Mouse (Mus musculus) liver, postnatal 0 days (tissue): ENCODE data around the gene Rbms3. TPM values are rescaled to one million over a fixed set of nuclear protein-coding genes. Genes with fewer than 3 reads are reported as not detected.

Experiments used
- ATAC-seq: fragments of 200-750 bp; cut with Nextera tagmentation; 2 replicates; pipeline ENCODE4 v1.8.0; 2017; ENCODE audit warnings: mild to moderate bottlenecking, moderate library complexity
- DNase-seq: peaks from one replicate; pipeline ENCODE4 v3.0.0-alpha.2; 2016
- H3K27ac ChIP-seq: fragments of 300-500 bp; sonication (generic); 2 replicates; pipeline ENCODE4 v1.5.1; 2014; ENCODE audit warnings: antibody characterized with exemption, moderate library complexity, mild to moderate bottlenecking, low read depth
- H3K27me3 ChIP-seq: fragments of 300-500 bp; sonication (generic); 2 replicates; pipeline ENCODE4 v1.6.1; 2014; ENCODE audit warnings: low read length, control low read depth, mixed read lengths; ENCODE audit not compliant: insufficient read depth
- H3K36me3 ChIP-seq: fragments of 300-500 bp; sonication (generic); replicated peaks from 2 replicates; pipeline ENCODE4 v1.6.1; 2014; ENCODE audit warnings: mild to moderate bottlenecking, control low read depth, low read length, moderate library complexity, mixed read lengths; ENCODE audit not compliant: insufficient read depth
- H3K4me1 ChIP-seq: fragments of 300-500 bp; sonication (generic); 2 replicates; pipeline ENCODE4 v1.6.1; 2014; ENCODE audit warnings: antibody characterized with exemption, mild to moderate bottlenecking, control low read depth; ENCODE audit not compliant: insufficient read depth
- H3K4me2 ChIP-seq: fragments of 300-500 bp; sonication (generic); 2 replicates; pipeline ENCODE4 v1.6.1; 2014; ENCODE audit warnings: low read depth, mild to moderate bottlenecking, low read length, moderate library complexity, mixed read lengths
- H3K4me3 ChIP-seq: fragments of 300-500 bp; sonication (generic); 2 replicates; pipeline ENCODE4 v1.5.1; 2014; ENCODE audit warnings: low read depth, low read length
- H3K9ac ChIP-seq: fragments of 300-500 bp; sonication (generic); replicated peaks from 2 replicates; pipeline ENCODE4 v1.6.1; 2014; ENCODE audit warnings: mild to moderate bottlenecking, moderate library complexity
- H3K9me3 ChIP-seq: fragments of 300-500 bp; sonication (generic); 2 replicates; pipeline ENCODE4 v1.6.1; 2016; ENCODE audit warnings: mild to moderate bottlenecking, control low read depth, low read length, mixed read lengths
- CTCF ChIP-seq: sonication (generic); IDR thresholded peaks from 2 replicates; pipeline ENCODE4 v1.5.1; 2016; ENCODE audit warnings: antibody characterized with exemption, low read depth
- EP300 ChIP-seq: IDR thresholded peaks from 2 replicates; pipeline ENCODE4 v1.6.1; 2016; ENCODE audit warnings: antibody characterized with exemption, low read depth, mild to moderate bottlenecking
- WGBS: fragments of 180-500 bp; shearing (Covaris S2); extraction: QIAGEN DNeasy Blood & Tissue Kit; methylation state at CpG from one replicate; pipeline ENCODE4 v1.1.7; 2014; ENCODE audit not compliant: insufficient replicate concordance; 5-methylcytosine and 5-hydroxymethylcytosine counted together
- polyA plus RNA-seq: library from polyadenylated mRNA; unstranded; fragments of >200 nt; fragmentation: Nextera tagmentation; extraction: Ambion mirVana; gene quantifications from 2 replicates; pipeline ENCODE4 v1.2.1, GENCODE M21; 2015

The Rbms3 gene
- polyA plus RNA-seq, 1 experiment from 2014 or later: 2.8 TPM

DNA sequence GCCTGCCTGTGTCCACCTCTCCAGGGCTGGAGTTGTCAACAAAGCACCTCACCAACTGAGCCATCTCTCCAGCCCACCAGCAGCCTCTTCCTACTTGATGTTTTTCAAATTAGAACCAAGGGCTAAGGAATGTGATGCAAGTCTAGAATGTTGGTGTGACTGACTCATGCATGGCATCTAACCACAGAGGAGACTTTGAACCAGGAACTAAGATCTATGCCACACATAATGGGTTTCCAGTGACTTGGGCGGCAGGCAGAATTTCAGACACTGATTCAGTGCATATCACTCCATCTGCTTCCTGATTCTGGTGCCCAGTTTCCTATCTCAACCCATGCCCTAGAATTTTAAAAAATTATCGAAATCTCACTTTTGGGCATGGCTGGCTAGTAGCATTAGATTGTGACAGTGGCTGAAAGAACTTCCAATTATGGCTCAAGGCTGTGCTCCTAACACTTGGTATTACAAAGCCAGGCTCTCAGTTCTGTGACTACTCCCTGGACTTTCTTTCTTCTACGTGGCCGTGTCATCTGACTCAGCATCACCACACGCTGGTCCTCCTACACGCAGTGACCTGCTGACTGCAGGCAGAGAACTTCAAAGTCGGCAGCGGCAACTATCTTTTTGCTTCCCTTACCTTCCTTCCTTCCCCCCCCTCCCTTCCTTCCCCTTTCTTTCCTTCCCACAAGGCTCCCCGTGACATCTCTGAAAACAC lies 613.0 kb downstream of the Rbms3 start:
- Histone ChIP-seq H3K4me2 (no peak overlapping the region), H3K4me1 (peaks cover 12% of the 10 kb centered on the region), H3K9me3 (no peaks in the 10 kb centered on the region), H3K27me3 (no peaks in the 10 kb centered on the region), H3K27ac (no peak overlapping the region), H3K9ac (no peak overlapping the region), H3K36me3 (no peaks in the 10 kb centered on the region), H3K4me3 (no peak overlapping the region)
- ATAC-seq (no peak), DNase-seq (no peak)
- TF ChIP-seq CTCF: no peak
- TF ChIP-seq EP300: no peak
- WGBS: 57% methylated on average over 9 of the region's 9 CpGs

DNA sequence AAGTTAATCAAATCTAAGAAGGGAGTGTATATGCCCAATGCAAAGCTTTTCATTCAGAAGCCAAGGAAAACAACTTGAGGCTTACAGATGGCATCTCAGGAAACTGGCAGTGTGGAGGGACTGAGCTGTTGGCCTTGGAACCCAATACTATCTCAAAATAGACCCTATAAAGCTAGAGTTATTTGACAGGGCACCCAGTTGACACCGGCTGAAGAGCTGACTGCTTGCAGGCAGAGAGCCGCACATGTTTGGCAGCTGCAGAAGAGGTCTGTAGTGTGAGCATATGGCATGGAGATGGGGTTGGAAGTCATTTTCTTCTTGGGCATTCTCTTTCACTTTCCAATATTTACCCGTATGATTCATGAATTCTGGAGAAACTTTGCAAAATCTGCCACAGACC lies 616.3 kb downstream of the Rbms3 start:
- Histone ChIP-seq H3K27ac (no peak overlapping the region), H3K27me3 (no peaks in the 10 kb centered on the region), H3K4me3 (no peak overlapping the region), H3K4me2 (no peak overlapping the region), H3K9me3 (no peaks in the 10 kb centered on the region), H3K9ac (no peak overlapping the region), H3K36me3 (no peaks in the 10 kb centered on the region), H3K4me1 (no peaks in the 10 kb centered on the region)
- DNase-seq (no peak), ATAC-seq (no peak)
- TF ChIP-seq EP300 (no peak), CTCF (no peak)
- WGBS: 82% methylated on average over 3 of the region's 3 CpGs

DNA sequence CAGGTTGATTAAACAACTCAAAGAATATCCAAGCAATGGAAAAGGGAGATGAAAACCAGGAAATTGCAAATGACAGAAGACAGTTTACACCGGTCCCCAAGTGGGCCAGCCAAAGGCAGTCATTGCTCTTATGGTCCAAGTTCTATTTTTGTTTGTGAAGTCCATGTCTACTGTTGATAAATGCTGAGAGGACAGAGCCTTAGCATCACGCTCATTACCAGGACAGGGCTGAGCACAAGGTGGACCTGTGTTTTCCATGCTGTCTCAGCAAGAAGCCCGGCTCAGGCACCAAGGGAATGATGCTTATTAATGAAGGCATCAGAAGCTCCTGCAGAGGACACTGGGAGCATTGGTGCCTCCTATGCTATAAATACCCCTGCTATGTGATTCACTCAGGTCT lies 618.9 kb downstream of the Rbms3 start:
- ATAC-seq (no peak), DNase-seq (no peak)
- Histone ChIP-seq H3K4me2 (no peak overlapping the region), H3K27ac (no peak overlapping the region), H3K4me3 (no peak overlapping the region), H3K27me3 (no peaks in the 10 kb centered on the region), H3K9me3 (no peaks in the 10 kb centered on the region), H3K36me3 (no peaks in the 10 kb centered on the region), H3K4me1 (no peaks in the 10 kb centered on the region), H3K9ac (no peak overlapping the region)
- TF ChIP-seq EP300: no peak
- no peak for TF ChIP-seq CTCF
- WGBS: 77% methylated on average over 3 of the region's 3 CpGs

DNA sequence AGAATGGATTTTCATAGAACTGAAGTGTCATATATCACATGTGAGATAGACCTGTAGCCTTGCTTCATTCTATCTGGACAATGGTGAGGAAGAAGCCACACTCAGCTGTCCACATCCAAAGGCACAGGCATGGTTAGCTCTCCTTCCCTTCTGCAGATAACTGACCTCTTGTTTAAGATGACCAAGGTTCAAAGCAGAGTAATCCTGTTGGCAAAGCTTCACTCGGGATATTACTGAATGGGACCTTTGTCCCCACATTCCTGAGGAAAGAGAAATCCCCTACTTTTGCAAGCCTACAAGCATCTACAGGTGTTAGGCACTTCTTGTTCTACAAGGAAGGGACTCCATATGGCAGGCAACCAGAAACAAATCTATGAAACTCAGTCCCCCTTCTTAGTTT lies 621.5 kb downstream of the Rbms3 start:
- no peak for ATAC-seq
- 62% methylated on average over 1 of the region's 1 CpGs for WGBS
- no peak for DNase-seq

DNA sequence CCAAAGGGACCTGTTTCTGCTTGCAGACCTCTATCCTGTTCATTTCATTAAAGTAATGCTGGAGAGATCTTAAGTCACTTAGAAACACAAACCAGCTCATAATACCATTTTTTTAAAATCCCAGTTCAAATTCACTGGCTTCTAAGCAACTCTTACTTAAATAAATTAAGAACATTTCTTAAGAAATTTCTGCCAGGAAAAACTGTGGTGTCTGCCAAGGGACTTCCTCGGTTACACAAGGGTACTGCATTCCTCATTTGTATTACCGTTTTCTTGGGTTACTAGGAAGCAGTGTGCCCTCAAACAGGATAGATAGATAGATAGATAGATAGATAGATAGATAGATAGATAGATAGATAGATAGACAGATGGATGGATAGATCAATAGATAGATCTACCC lies 627.6 kb downstream of the Rbms3 start:
- H3K27ac ChIP-seq: no peak overlapping the region
- H3K27me3 ChIP-seq: no peaks in the 10 kb centered on the region
- ATAC-seq (no peak), DNase-seq (no peak)
- H3K9me3 ChIP-seq: no peaks in the 10 kb centered on the region
- H3K9ac ChIP-seq: no peak overlapping the region
- TF ChIP-seq EP300 (no peak), CTCF (no peak)
- H3K4me1 ChIP-seq: no peaks in the 10 kb centered on the region
- no peaks in the 10 kb centered on the region for H3K36me3 ChIP-seq
- WGBS: 74% methylated on average over 2 of the region's 2 CpGs
- no peak overlapping the region for H3K4me2 ChIP-seq
- no peak overlapping the region for H3K4me3 ChIP-seq

More for the DNA sequence above, 621.5 kb downstream of the Rbms3 start:
- TF ChIP-seq EP300 (no peak), CTCF (no peak)
- H3K4me2 ChIP-seq: no peak overlapping the region
- no peak overlapping the region for H3K27ac ChIP-seq
- no peak overlapping the region for H3K4me3 ChIP-seq
- no peaks in the 10 kb centered on the region for H3K9me3 ChIP-seq
- H3K36me3 ChIP-seq: no peaks in the 10 kb centered on the region
- H3K9ac ChIP-seq: no peak overlapping the region
- no peaks in the 10 kb centered on the region for H3K27me3 ChIP-seq
- H3K4me1 ChIP-seq: no peaks in the 10 kb centered on the region

DNA sequence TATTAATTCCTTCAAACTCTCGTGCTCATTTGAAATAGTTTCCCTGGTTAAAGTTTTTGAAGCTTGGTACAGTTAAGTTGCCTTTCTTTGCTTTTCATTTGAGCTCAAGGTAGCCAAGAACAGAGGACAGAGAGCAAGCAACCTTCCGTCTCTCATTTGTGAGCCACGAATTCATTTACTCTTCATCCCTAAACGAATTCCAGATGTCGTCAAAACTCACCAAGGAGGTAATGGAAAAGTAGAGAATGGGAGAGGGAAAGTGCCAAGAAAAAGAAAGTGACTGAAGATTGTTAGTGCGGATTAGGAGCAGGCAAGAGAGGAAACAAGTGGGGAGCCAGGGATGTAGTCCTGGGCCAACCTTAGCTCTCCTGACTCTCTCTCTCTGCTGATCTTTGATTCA lies 630.5 kb downstream of the Rbms3 start:
- no peak overlapping the region for H3K4me2 ChIP-seq
- no peaks in the 10 kb centered on the region for H3K27me3 ChIP-seq
- no peaks in the 10 kb centered on the region for H3K4me1 ChIP-seq
- WGBS: 78% methylated on average over 6 of the region's 6 CpGs
- H3K9ac ChIP-seq: no peak overlapping the region
- no peak overlapping the region for H3K27ac ChIP-seq
- no peaks in the 10 kb centered on the region for H3K9me3 ChIP-seq
- no peak for TF ChIP-seq EP300
- no peak for TF ChIP-seq CTCF
- DNase-seq (no peak), ATAC-seq (no peak)
- H3K4me3 ChIP-seq: no peak overlapping the region
- no peaks in the 10 kb centered on the region for H3K36me3 ChIP-seq

DNA sequence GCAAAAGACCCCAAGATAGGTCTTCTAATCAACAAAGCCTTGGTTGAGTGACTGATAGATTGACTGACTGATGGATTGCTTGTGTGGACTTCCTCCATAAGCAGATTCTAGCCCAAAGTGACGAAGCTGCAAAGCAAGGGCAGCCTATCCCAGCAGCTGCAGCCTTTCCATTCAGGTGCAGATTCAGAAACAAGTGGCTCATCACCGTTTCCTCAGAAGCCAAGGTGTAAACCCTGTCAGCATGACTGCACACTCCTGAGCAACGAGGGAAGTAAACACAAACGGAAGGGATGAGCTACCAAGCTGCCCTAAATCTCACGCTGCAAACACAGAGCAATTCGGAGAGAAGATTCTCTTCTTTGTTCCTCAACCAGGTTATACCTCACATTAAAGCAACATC lies 639.4 kb downstream of the Rbms3 start:
- Histone ChIP-seq H3K36me3 (no peaks in the 10 kb centered on the region), H3K4me3 (no peak overlapping the region), H3K27me3 (no peaks in the 10 kb centered on the region), H3K27ac (no peak overlapping the region), H3K4me2 (no peak overlapping the region), H3K4me1 (no peaks in the 10 kb centered on the region), H3K9me3 (no peaks in the 10 kb centered on the region), H3K9ac (no peak overlapping the region)
- DNase-seq (no peak), ATAC-seq (no peak)
- WGBS: 78% methylated on average over 6 of the region's 6 CpGs
- no peak for TF ChIP-seq EP300
- no peak for TF ChIP-seq CTCF
